ENCODE assay signal across 19 mouse cellular contexts in genomic region chr15:41960597-41960996, GRCm38 (mm10).
DNase-seq lines count a peak whose midpoint lies in the region.
"Had no signal": no experiment of that assay in that cellular context is flagged by ENCODE, and none has a peak within 500 bp of the region (broad histone marks: within the 10 kb centered on the region; RNA-seq: fewer than 3 reads in every experiment).

No protein-coding gene starts in this region.

- DNase-seq in ES-CJ7 (ENCODE audit: low read depth, low spot score) = peak; percentile 23
- peak; percentile 53 for DNase-seq in R1 (ENCODE audit: low read depth, low spot score)
- DNase-seq in ZHBTc4 (ENCODE audit: low read depth, low spot score) = peak; percentile 33
- DNase-seq in liver = no peak
- no peak for DNase-seq in urinary bladder, postnatal 36 days (ENCODE audit: low spot score in 2 of 2)
- no peak for DNase-seq in frontal cortex, postnatal 25 days (ENCODE audit: low spot score in 2 of 2)
- DNase-seq: adrenal gland, adult 2 months; adrenal gland, adult 8-10 months; adrenal gland, postnatal 10 days; adrenal gland, postnatal 14 days; adrenal gland, postnatal 25 days; adrenal gland, postnatal 36 days; B cell, adult 2 months; cerebellum, adult 11 months; cerebellum, adult 11-12 months; cerebellum, adult 18-20 months; cerebellum, adult 2 months; cerebellum, adult 8-10 months; cerebellum, adult 9-10 months had no signal

Comparison
In these comparisons a context has a peak if more than half of its experiments do, and no peak if none do; other contexts are left out.
1. DNase-seq: peak in ES-CJ7 (single experiment), R1 (single experiment) and ZHBTc4 (single experiment); none in liver (single experiment), urinary bladder, postnatal 36 days (0 of 2) and frontal cortex, postnatal 25 days (0 of 2).